Mouse (Mus musculus) cerebellum, adult 9-11 months (tissue): ENCODE results near the gene Alkbh4.
"Not testable (repeated sequence)": the region's sequence is repeated elsewhere in the genome, so short reads cannot be mapped to it uniquely, and the experiment has no call there.

Source experiments
- DNase-seq: peaks from one replicate; pipeline ENCODE4 v3.0.0; 2022

Gene Alkbh4

GRCm38 (mm10) chr5:136135571-136136291, at the start of gene Alkbh4, which contains the start of gene Lrwd1:
Alkbh4 (plus strand) TSS chr5:136136146.
Lrwd1 (minus strand) TSS chr5:136136074.
- peak; percentile 96 for DNase-seq

- no peak for DNase-seq
Observed at GRCm38 (mm10) chr5:136086290-136086689, 49.7 kb upstream of the Alkbh4 start.

GRCm38 (mm10) chr5:136088821-136089575, 46.9 kb upstream of the Alkbh4 start:
- no peak for DNase-seq

- DNase-seq: no peak
Observed at GRCm38 (mm10) chr5:136091927-136092326, 44.0 kb upstream of the Alkbh4 start.

GRCm38 (mm10) chr5:136094249-136095010, 41.5 kb upstream of the Alkbh4 start:
- DNase-seq: no peak

GRCm38 (mm10) chr5:136095089-136095488, 40.9 kb upstream of the Alkbh4 start:
- no peak for DNase-seq

- DNase-seq: no peak
Observed at GRCm38 (mm10) chr5:136098536-136098935, 37.4 kb upstream of the Alkbh4 start.

- DNase-seq: peak; percentile 79
Observed at GRCm38 (mm10) chr5:136102099-136102820, 33.7 kb upstream of the Alkbh4 start.

- no peak for DNase-seq
Observed at GRCm38 (mm10) chr5:136104511-136104910, 31.4 kb upstream of the Alkbh4 start.

GRCm38 (mm10) chr5:136108486-136108885, 27.5 kb upstream of the Alkbh4 start:
- DNase-seq: no peak

GRCm38 (mm10) chr5:136109042-136109441, 26.9 kb upstream of the Alkbh4 start:
- DNase-seq: no peak

GRCm38 (mm10) chr5:136113546-136113945, 22.4 kb upstream of the Alkbh4 start:
- not testable (repeated sequence) for DNase-seq

- peak; percentile 96 for DNase-seq
Observed at GRCm38 (mm10) chr5:136115891-136116783, 19.8 kb upstream of the Alkbh4 start, which contains the start of gene Polr2j. Polr2j (plus strand) TSS chr5:136116631.

GRCm38 (mm10) chr5:136116784-136117112, 19.2 kb upstream of the Alkbh4 start:
- no peak for DNase-seq

- no peak for DNase-seq
Observed at GRCm38 (mm10) chr5:136122165-136122564, 13.8 kb upstream of the Alkbh4 start.

GRCm38 (mm10) chr5:136136292-136136990, 495 bp downstream of the Alkbh4 start:
- no peak for DNase-seq

GRCm38 (mm10) chr5:136137658-136138274, 1.8 kb downstream of the Alkbh4 start:
- peak; percentile 52 for DNase-seq

GRCm38 (mm10) chr5:136139393-136139792, 3.4 kb downstream of the Alkbh4 start:
- DNase-seq: no peak

GRCm38 (mm10) chr5:136140057-136140482, 4.1 kb downstream of the Alkbh4 start:
- DNase-seq: peak; percentile 49

GRCm38 (mm10) chr5:136142746-136143145, 6.8 kb downstream of the Alkbh4 start:
- no peak for DNase-seq
